Mouse (Mus musculus): Measurements from ENCODE around the gene Sp2. TPM values are rescaled to one million over a fixed set of nuclear protein-coding genes. Genes with fewer than 3 reads are reported as not detected.

Sp2 gene
- 23.1 and 26.3 TPM in 2 replicates for polyA plus RNA-seq (2012; rRNA removed)

- Histone ChIP-seq H3K4me3 (replicated peaks; ENCODE audit: extremely low read depth, low read depth, low read length) (no peak within 1 kb of the TSS), H3K4me1 (ENCODE audit: control insufficient read depth, insufficient read depth, low read length) (peaks cover 4% of the 10 kb centered on the region)
- WGBS = 65% methylated on average over 7 of the region's 7 CpGs
- no peak for TF ChIP-seq CTCF (IDR thresholded peaks at IDR 0.05; ENCODE audit: insufficient read depth, low read length)
- no peak for TF ChIP-seq POLR2A (IDR thresholded peaks at IDR 0.05; ENCODE audit: borderline replicate concordance, extremely low read depth, low read depth, low read length)
- DNase-seq = no peak
These were observed at the start of gene Sp2 for GRCm38 (mm10) chr11:96982859-96983258. Gene Sp2 (minus strand): TSS chr11:96982959.

- Histone ChIP-seq H3K4me3 (replicated peaks; ENCODE audit: extremely low read depth, low read depth, low read length) (no peak overlapping the region), H3K4me1 (ENCODE audit: control insufficient read depth, insufficient read depth, low read length) (peaks cover 5% of the 10 kb centered on the region; the same call in 1 of the 2 replicates)
- DNase-seq = no peak
- no peak for TF ChIP-seq POLR2A (IDR thresholded peaks at IDR 0.05; ENCODE audit: borderline replicate concordance, extremely low read depth, low read depth, low read length)
- no peak for TF ChIP-seq CTCF (IDR thresholded peaks at IDR 0.05; ENCODE audit: insufficient read depth, low read length)
- WGBS = 94% methylated on average over 4 of the region's 4 CpGs
These were observed 49.7 kb upstream of the Sp2 start for GRCm38 (mm10) chr11:97032499-97032898.

- Histone ChIP-seq H3K4me1 (ENCODE audit: control insufficient read depth, insufficient read depth, low read length) (peaks cover 5% of the 10 kb centered on the region; the same call in 1 of the 2 replicates), H3K4me3 (replicated peaks; ENCODE audit: extremely low read depth, low read depth, low read length) (no peak overlapping the region)
- 81% methylated on average over 12 of the region's 12 CpGs for WGBS
- TF ChIP-seq POLR2A (IDR thresholded peaks at IDR 0.05; ENCODE audit: borderline replicate concordance, extremely low read depth, low read depth, low read length) (no peak), CTCF (IDR thresholded peaks at IDR 0.05; ENCODE audit: insufficient read depth, low read length) (no peak)
- DNase-seq = no peak
These were observed 49.2 kb upstream of the Sp2 start for GRCm38 (mm10) chr11:97031977-97032376.

- TF ChIP-seq CTCF (IDR thresholded peaks at IDR 0.05; ENCODE audit: insufficient read depth, low read length) = no peak
- TF ChIP-seq POLR2A (IDR thresholded peaks at IDR 0.05; ENCODE audit: borderline replicate concordance, extremely low read depth, low read depth, low read length) = no peak
- no peak for DNase-seq
- Histone ChIP-seq H3K4me3 (replicated peaks; ENCODE audit: extremely low read depth, low read depth, low read length) (peak overlapping the region; percentile 93), H3K4me1 (ENCODE audit: control insufficient read depth, insufficient read depth, low read length) (peaks cover 7% of the 10 kb centered on the region; the same call in 1 of the 2 replicates)
- 18% methylated on average over 15 of the region's 15 CpGs for WGBS
These were observed 47.7 kb upstream of the Sp2 start for GRCm38 (mm10) chr11:97030426-97030825.

GRCm38 (mm10) chr11:97029686-97030417 lies 47.1 kb upstream of the Sp2 start, which contains the start of gene Scrn2:
Gene Scrn2 (plus strand): TSS chr11:97029938.
- TF ChIP-seq POLR2A (IDR thresholded peaks at IDR 0.05; ENCODE audit: borderline replicate concordance, extremely low read depth, low read depth, low read length) (no peak), CTCF (IDR thresholded peaks at IDR 0.05; ENCODE audit: insufficient read depth, low read length) (peak; percentile 83)
- DNase-seq = peak; percentile 88
- WGBS = under 1% methylated on average over 25 of the region's 25 CpGs

GRCm38 (mm10) chr11:97025721-97026344 lies 43.1 kb upstream of the Sp2 start:
- peak; percentile 83 for DNase-seq
- peaks cover 11% of the 10 kb centered on the region for H3K4me1 ChIP-seq (ENCODE audit: control insufficient read depth, insufficient read depth, low read length)
- TF ChIP-seq CTCF (IDR thresholded peaks at IDR 0.05; ENCODE audit: insufficient read depth, low read length) (peak; percentile 80), POLR2A (IDR thresholded peaks at IDR 0.05; ENCODE audit: borderline replicate concordance, extremely low read depth, low read depth, low read length) (no peak)
- 6% methylated on average over 17 of the region's 17 CpGs for WGBS
- H3K4me3 ChIP-seq (replicated peaks; ENCODE audit: extremely low read depth, low read depth, low read length) = peak overlapping the region; percentile 38

More at GRCm38 (mm10) chr11:97029686-97030417, 47.1 kb upstream of the Sp2 start, which contains the start of gene Scrn2:
- peak within 1 kb of the TSS; percentile 93 for H3K4me3 ChIP-seq (replicated peaks; ENCODE audit: extremely low read depth, low read depth, low read length)
- H3K4me1 ChIP-seq (ENCODE audit: control insufficient read depth, insufficient read depth, low read length) = peaks cover 9% of the 10 kb centered on the region

GRCm38 (mm10) chr11:97024977-97025376 lies 42.2 kb upstream of the Sp2 start:
- WGBS = 38% methylated on average over 10 of the region's 10 CpGs

GRCm38 (mm10) chr11:97021873-97022484 lies 39.2 kb upstream of the Sp2 start:
- peak overlapping the region; percentile 78 for H3K4me3 ChIP-seq (replicated peaks; ENCODE audit: extremely low read depth, low read depth, low read length)
- peak; percentile 75 for DNase-seq
- WGBS = 1% methylated on average over 50 of the region's 50 CpGs
- H3K4me1 ChIP-seq (ENCODE audit: control insufficient read depth, insufficient read depth, low read length) = peaks cover 7% of the 10 kb centered on the region
- TF ChIP-seq CTCF (IDR thresholded peaks at IDR 0.05; ENCODE audit: insufficient read depth, low read length) (peak; percentile 65), POLR2A (IDR thresholded peaks at IDR 0.05; ENCODE audit: borderline replicate concordance, extremely low read depth, low read depth, low read length) (0 out of 2 replicates have a peak, but pooled peaks have one; percentile 23)

More at GRCm38 (mm10) chr11:97024977-97025376, 42.2 kb upstream of the Sp2 start:
- Histone ChIP-seq H3K4me3 (replicated peaks; ENCODE audit: extremely low read depth, low read depth, low read length) (no peak overlapping the region), H3K4me1 (ENCODE audit: control insufficient read depth, insufficient read depth, low read length) (peaks cover 7% of the 10 kb centered on the region)
- DNase-seq = no peak
- TF ChIP-seq CTCF (IDR thresholded peaks at IDR 0.05; ENCODE audit: insufficient read depth, low read length) (no peak), POLR2A (IDR thresholded peaks at IDR 0.05; ENCODE audit: borderline replicate concordance, extremely low read depth, low read depth, low read length) (no peak)

GRCm38 (mm10) chr11:97021121-97021765 lies 38.5 kb upstream of the Sp2 start:
- DNase-seq = no peak
- no peak for TF ChIP-seq CTCF (IDR thresholded peaks at IDR 0.05; ENCODE audit: insufficient read depth, low read length)
- no peak for TF ChIP-seq POLR2A (IDR thresholded peaks at IDR 0.05; ENCODE audit: borderline replicate concordance, extremely low read depth, low read depth, low read length)
- WGBS = 2% methylated on average over 27 of the region's 27 CpGs
- Histone ChIP-seq H3K4me1 (ENCODE audit: control insufficient read depth, insufficient read depth, low read length) (peaks cover 7% of the 10 kb centered on the region), H3K4me3 (replicated peaks; ENCODE audit: extremely low read depth, low read depth, low read length) (no peak overlapping the region)
